ENCODE assay signal across 22 mouse cellular contexts in genomic region chr7:125746621-125747315, GRCm38 (mm10). TPM values are rescaled to one million over a fixed set of nuclear protein-coding genes. Genes with fewer than 3 reads are reported as not detected.
DNase-seq lines count a peak whose midpoint lies in the region; ATAC-seq lines count a peak whose summit lies in the region.
"Had no signal": no experiment of that assay in that cellular context is flagged by ENCODE, and none has a peak within 500 bp of the region (broad histone marks: within the 10 kb centered on the region; RNA-seq: fewer than 3 reads in every experiment).

No protein-coding gene starts in this region.

- H3K4me3 ChIP-seq in heart, embryonic 13.5 days = no peak overlapping the region
- no peak overlapping the region for H3K4me3 ChIP-seq in neural tube, embryonic 11.5 days (ENCODE audit: low read depth, low read length)
- H3K4me3 ChIP-seq in hindbrain, embryonic 12.5 days = no peak overlapping the region
- H3K4me3 ChIP-seq: embryonic facial prominence, embryonic 12.5 days; embryonic facial prominence, embryonic 15.5 days; gastrocnemius, adult 2 months; heart, embryonic 12.5 days; hindbrain, embryonic 13.5 days had no signal

- H3K9me3 ChIP-seq in heart, embryonic 13.5 days = no peaks in the 10 kb centered on the region
- H3K9me3 ChIP-seq in neural tube, embryonic 11.5 days (ENCODE audit: control insufficient read depth, low read length) = no peaks in the 10 kb centered on the region
- H3K9me3 ChIP-seq in hindbrain, embryonic 12.5 days (replicated peaks) = no peaks in the 10 kb centered on the region
- H3K9me3 ChIP-seq: embryonic facial prominence, embryonic 12.5 days; embryonic facial prominence, embryonic 15.5 days; heart, embryonic 12.5 days; hindbrain, embryonic 13.5 days had no signal

- intact Hi-C loops in heart, postnatal 36 days (cut with DNase I) = loop anchor here (1.0 kb wide), 1 partner anchor 340 kb away; no protein-coding TSS in a partner anchor

- no peak overlapping the region for H3K9ac ChIP-seq in heart, embryonic 13.5 days
- no peak overlapping the region for H3K9ac ChIP-seq in neural tube, embryonic 11.5 days (ENCODE audit: low read length)
- H3K9ac ChIP-seq in hindbrain, embryonic 12.5 days = no peak overlapping the region
- H3K9ac ChIP-seq: embryonic facial prominence, embryonic 12.5 days; embryonic facial prominence, embryonic 15.5 days; forebrain, postnatal 0 days; heart, embryonic 12.5 days; hindbrain, embryonic 13.5 days had no signal

- no peaks in the 10 kb centered on the region for H3K36me3 ChIP-seq in heart, embryonic 13.5 days
- no peaks in the 10 kb centered on the region; the same call in 1 of the 2 replicates for H3K36me3 ChIP-seq in neural tube, embryonic 11.5 days (ENCODE audit: control insufficient read depth, insufficient read depth, low read length)
- no peaks in the 10 kb centered on the region for H3K36me3 ChIP-seq in hindbrain, embryonic 12.5 days
- H3K36me3 ChIP-seq: embryonic facial prominence, embryonic 12.5 days; embryonic facial prominence, embryonic 15.5 days had no signal

- no peak overlapping the region for H3K27ac ChIP-seq in heart, embryonic 13.5 days (replicated peaks)
- no peak overlapping the region for H3K27ac ChIP-seq in neural tube, embryonic 11.5 days (ENCODE audit: low read depth, low read length)
- H3K27ac ChIP-seq in hindbrain, embryonic 12.5 days = no peak overlapping the region
- H3K27ac ChIP-seq: embryonic facial prominence, embryonic 12.5 days; embryonic facial prominence, embryonic 15.5 days; gastrocnemius, adult 2 months; hindbrain, embryonic 13.5 days had no signal

- 77% methylated on average over 2 of the region's 2 CpGs for WGBS in heart, embryonic 13.5 days
- WGBS in neural tube, embryonic 11.5 days = 85% methylated on average over 2 of the region's 2 CpGs
- WGBS in hindbrain, embryonic 12.5 days = 98% methylated on average over 2 of the region's 2 CpGs

- DNase-seq in heart, postnatal 36 days = no peak
- DNase-seq in neural tube, embryonic 11.5 days (ENCODE audit: low spot score) = peak; percentile 4
- no peak for DNase-seq in neural tube, embryonic 10.5 days (ENCODE audit: extremely low spot score, low spot score)
- no peak for DNase-seq in layer of hippocampus, postnatal 14 days (ENCODE audit: low spot score in 2 of 2)
- DNase-seq in adrenal gland, adult 18-20 months (ENCODE audit: low spot score in 2 of 2) = no peak
- DNase-seq: adrenal gland, adult 8-10 months; cerebellum, adult 11 months; cerebellum, adult 2 months; cerebellum, adult 9-11 months; forebrain, postnatal 0 days; gastrocnemius, adult 2 months; gastrocnemius, postnatal 14 days; heart, adult 18-20 months; heart, postnatal 14 days had no signal

- H3K27me3 ChIP-seq in heart, embryonic 13.5 days (replicated peaks) = no peaks in the 10 kb centered on the region
- H3K27me3 ChIP-seq in neural tube, embryonic 11.5 days (ENCODE audit: control insufficient read depth, insufficient read depth, low read length) = no peaks in the 10 kb centered on the region
- H3K27me3 ChIP-seq in hindbrain, embryonic 12.5 days = no peaks in the 10 kb centered on the region; the same call in 1 of the 2 replicates
- H3K27me3 ChIP-seq: embryonic facial prominence, embryonic 12.5 days; embryonic facial prominence, embryonic 15.5 days; heart, embryonic 12.5 days; hindbrain, embryonic 13.5 days had no signal

- peaks cover 20% of the 10 kb centered on the region for H3K4me1 ChIP-seq in heart, embryonic 13.5 days
- H3K4me1 ChIP-seq in neural tube, embryonic 11.5 days (ENCODE audit: control insufficient read depth, insufficient read depth, low read length) = no peaks in the 10 kb centered on the region
- no peaks in the 10 kb centered on the region for H3K4me1 ChIP-seq in hindbrain, embryonic 12.5 days
- H3K4me1 ChIP-seq: embryonic facial prominence, embryonic 12.5 days; embryonic facial prominence, embryonic 15.5 days; hindbrain, embryonic 13.5 days had no signal

- no peak overlapping the region for H3K4me2 ChIP-seq in heart, embryonic 13.5 days
- no peak overlapping the region for H3K4me2 ChIP-seq in neural tube, embryonic 11.5 days (ENCODE audit: low read depth)
- no peak overlapping the region for H3K4me2 ChIP-seq in hindbrain, embryonic 12.5 days (replicated peaks)
- H3K4me2 ChIP-seq: embryonic facial prominence, embryonic 12.5 days; embryonic facial prominence, embryonic 15.5 days; heart, embryonic 12.5 days; hindbrain, embryonic 13.5 days had no signal

- ATAC-seq in heart, embryonic 13.5 days (ENCODE audit: extremely low read depth, insufficient number of reproducible peaks, low FRiP score, low TSS enrichment) = 0 out of 2 replicates have a peak, but pooled peaks have one; percentile 14
- no peak for ATAC-seq in neural tube, embryonic 11.5 days (ENCODE audit: insufficient read depth, low FRiP score, low TSS enrichment)
- ATAC-seq in megakaryocyte progenitor cell, adult 5-6 weeks (replicated peaks; ENCODE audit: poor library complexity) = peak; percentile 29; the same call in 1 of the 2 replicates
- no peak for ATAC-seq in hindbrain, embryonic 12.5 days (ENCODE audit: low FRiP score)
- ATAC-seq: forebrain, postnatal 0 days; hindbrain, embryonic 16.5 days had no signal

RNA-seq across cellular contexts. Expression of gene D430042O09Rik, which starts 39.1 kb away (rescaled TPM):
- polyA plus RNA-seq in heart, embryonic 13.5 days (2015; fragmentation: Nextera tagmentation; extraction: Ambion mirVana) = 6.9 and 8.2 TPM in 2 replicates
- 10 to 100 TPM in 1 of 2 experiments, 1 to 10 TPM in 1; 9.1 to 13.1 TPM for total RNA-seq in heart, postnatal 36 days (2021)
- 9.0 and 12.1 TPM in 2 replicates for polyA plus RNA-seq in neural tube, embryonic 11.5 days (2014; fragmentation: Nextera tagmentation; extraction: Ambion mirVana)
- total RNA-seq in megakaryocyte progenitor cell, adult 5-6 weeks (2015) = 6.1 and 8.0 TPM in 2 replicates
- 7.2 and 7.9 TPM in 2 replicates for total RNA-seq in megakaryocyte progenitor cell, adult 5-6 weeks (2017)
- 11.3 and 15.0 TPM in 2 replicates for polyA plus RNA-seq in hindbrain, embryonic 12.5 days (2016; fragmentation: Nextera tagmentation; extraction: Ambion mirVana)
- 10 to 100 TPM; 26.5 to 27.6 TPM for total RNA-seq in layer of hippocampus, postnatal 14 days (2021)
- total RNA-seq in adrenal gland, adult 18-20 months (2021) = 10 to 100 TPM; 18.1 to 25.4 TPM

RNA-seq across cellular contexts. Expression of gene Gtf3c1, which starts 39.2 kb away (rescaled TPM):
- 25.5 and 26.0 TPM in 2 replicates for polyA plus RNA-seq in heart, embryonic 13.5 days (2015; fragmentation: Nextera tagmentation; extraction: Ambion mirVana)
- total RNA-seq in heart, postnatal 36 days (2021) = 10 to 100 TPM; 61.1 to 63.3 TPM
- 40.6 and 43.6 TPM in 2 replicates for polyA plus RNA-seq in neural tube, embryonic 11.5 days (2014; fragmentation: Nextera tagmentation; extraction: Ambion mirVana)
- 18.3 and 21.8 TPM in 2 replicates for total RNA-seq in megakaryocyte progenitor cell, adult 5-6 weeks (2015)
- 33.6 and 34.8 TPM in 2 replicates for total RNA-seq in megakaryocyte progenitor cell, adult 5-6 weeks (2017)
- polyA plus RNA-seq in hindbrain, embryonic 12.5 days (2016; fragmentation: Nextera tagmentation; extraction: Ambion mirVana) = 51.0 and 52.0 TPM in 2 replicates
- 10 to 100 TPM; 88.8 to 94.2 TPM for total RNA-seq in layer of hippocampus, postnatal 14 days (2021)
- 10 to 100 TPM; 51.1 to 67.4 TPM for total RNA-seq in adrenal gland, adult 18-20 months (2021)

Comparison
In these comparisons a context has a peak if more than half of its experiments do, and no peak if none do; other contexts are left out.
1. ATAC-seq: peak in heart, embryonic 13.5 days (single experiment) and megakaryocyte progenitor cell, adult 5-6 weeks (single experiment); none in neural tube, embryonic 11.5 days (single experiment) and hindbrain, embryonic 12.5 days (single experiment).